Comparison of ENCODE assay signal across 18 mouse cellular contexts in genomic region chr11:8453252-8453651, GRCm38 (mm10).
DNase-seq lines count a peak whose midpoint lies in the region; ATAC-seq and TF ChIP-seq lines count a peak whose summit lies in the region.
"Had no signal": no experiment of that assay in that cellular context is flagged by ENCODE, and none has a peak within 500 bp of the region (broad histone marks: within the 10 kb centered on the region; RNA-seq: fewer than 3 reads in every experiment).

No protein-coding gene starts in this region.

- H3K27ac ChIP-seq in gastrocnemius, adult 2 months, result peak overlapping the region; percentile 6; the same call in 1 of the 2 replicates
- H3K27ac ChIP-seq in midbrain, postnatal 0 days (ENCODE audit: low read depth, low read length), result no peak overlapping the region
- no peak overlapping the region for H3K27ac ChIP-seq in midbrain, embryonic 16.5 days (ENCODE audit: low read length)
- H3K27ac ChIP-seq: hindbrain, embryonic 10.5 days; limb, embryonic 12.5 days; macrophage had no signal

- TF ChIP-seq POLR2A in brain, embryonic 14.5 days (IDR thresholded peaks at IDR 0.05; ENCODE audit: borderline replicate concordance, extremely low read depth, insufficient read depth, insufficient read length, poor library complexity, severe bottlenecking), result no peak

- 65% methylated on average over 6 of the region's 6 CpGs for WGBS in midbrain, postnatal 0 days
- WGBS in midbrain, embryonic 16.5 days, result 58% methylated on average over 6 of the region's 6 CpGs

- ATAC-seq in midbrain, postnatal 0 days (ENCODE audit: low FRiP score), result 0 out of 2 replicates have a peak, but pooled peaks have one; percentile 15
- ATAC-seq in midbrain, embryonic 16.5 days, result no peak
- ATAC-seq: activated CD4-positive, CD25-positive, alpha-beta regulatory T cell, adult 4 months; liver, postnatal 0 days; lung, postnatal 0 days had no signal

- no peak overlapping the region for H3K4me2 ChIP-seq in midbrain, postnatal 0 days (ENCODE audit: low read depth, low read length, poor library complexity, severe bottlenecking)
- H3K4me2 ChIP-seq in midbrain, embryonic 16.5 days (ENCODE audit: low read length), result no peak overlapping the region
- H3K4me2 ChIP-seq: heart, embryonic 11.5 days; limb, embryonic 12.5 days; liver, embryonic 11.5 days had no signal

- H3K27me3 ChIP-seq in midbrain, postnatal 0 days (ENCODE audit: insufficient read depth, low read length), result no peaks in the 10 kb centered on the region
- H3K27me3 ChIP-seq in midbrain, embryonic 16.5 days (ENCODE audit: control insufficient read depth, insufficient read depth, low read depth, low read length), result no peaks in the 10 kb centered on the region
- H3K27me3 ChIP-seq: limb, embryonic 12.5 days had no signal

- no peak overlapping the region for H3K4me3 ChIP-seq in gastrocnemius, adult 2 months
- H3K4me3 ChIP-seq in midbrain, postnatal 0 days (ENCODE audit: low read depth, low read length), result no peak overlapping the region
- no peak overlapping the region for H3K4me3 ChIP-seq in midbrain, embryonic 16.5 days (ENCODE audit: low read depth, low read length)
- H3K4me3 ChIP-seq: hindbrain, embryonic 10.5 days; limb, embryonic 12.5 days had no signal

- no peak for DNase-seq in gastrocnemius, adult 2 months
- no peak for DNase-seq in gastrocnemius, postnatal 36 days
- no peak for DNase-seq in midbrain, postnatal 0 days (ENCODE audit: low spot score)
- peak; percentile 64 for DNase-seq in brain, embryonic 14.5 days (ENCODE audit: low read depth)
- DNase-seq in urinary bladder, postnatal 10 days (ENCODE audit: low spot score), result no peak
- no peak for DNase-seq in frontal cortex, postnatal 14 days (ENCODE audit: low spot score in 2 of 2)
- DNase-seq: adrenal gland, adult 8-10 months; cerebellum, adult 9-10 months; kidney, adult 11 months; liver, postnatal 0 days had no signal

- H3K36me3 ChIP-seq in midbrain, postnatal 0 days (ENCODE audit: insufficient read depth, low read length), result no peaks in the 10 kb centered on the region
- H3K36me3 ChIP-seq in midbrain, embryonic 16.5 days (ENCODE audit: control insufficient read depth, insufficient read depth, low read length), result peaks cover 2% of the 10 kb centered on the region; the same call in 1 of the 2 replicates

- peaks cover 14% of the 10 kb centered on the region for H3K4me1 ChIP-seq in midbrain, postnatal 0 days (ENCODE audit: insufficient read depth, low read length)
- H3K4me1 ChIP-seq in midbrain, embryonic 16.5 days (ENCODE audit: control insufficient read depth, insufficient read depth, low read length), result peaks cover 22% of the 10 kb centered on the region

- no peaks in the 10 kb centered on the region for H3K9me3 ChIP-seq in midbrain, postnatal 0 days (ENCODE audit: low read length)
- H3K9me3 ChIP-seq in midbrain, embryonic 16.5 days (replicated peaks; ENCODE audit: control insufficient read depth, low read length, poor library complexity, severe bottlenecking), result no peaks in the 10 kb centered on the region
- H3K9me3 ChIP-seq: hindbrain, embryonic 10.5 days; limb, embryonic 12.5 days had no signal

- intact Hi-C loops in gastrocnemius, adult 2 months (cut with DNase I), result no loop called here
- intact Hi-C loops in gastrocnemius, postnatal 36 days (cut with DNase I), result no loop called here

- TF ChIP-seq CTCF in gastrocnemius, adult 2 months (IDR thresholded peaks at IDR 0.05), result peak; percentile 25; the same call in 1 of the 2 replicates
- no peak for TF ChIP-seq CTCF in midbrain, postnatal 0 days (IDR thresholded peaks at IDR 0.05)
- no peak for TF ChIP-seq CTCF in brain, embryonic 14.5 days (IDR thresholded peaks at IDR 0.05; ENCODE audit: borderline replicate concordance, extremely low read depth, insufficient read depth, insufficient read length)

- no peak overlapping the region for H3K9ac ChIP-seq in midbrain, postnatal 0 days (replicated peaks; ENCODE audit: low read length, poor library complexity, severe bottlenecking)
- H3K9ac ChIP-seq in midbrain, embryonic 16.5 days (ENCODE audit: low read depth, low read length), result no peak overlapping the region
- H3K9ac ChIP-seq: limb, embryonic 12.5 days; liver, postnatal 0 days had no signal
